Mouse (Mus musculus) natural killer cell, adult 2 months (primary cell): ENCODE measurements around the gene Abcb8.
A peak's percentile ranks its signal among the peaks of the same experiment; 100 is the strongest.
"Not testable (repeated sequence)": the region's sequence is repeated elsewhere in the genome, so short reads cannot be mapped to it uniquely, and the experiment has no call there.

Experiments used
- DNase-seq, 2 experiments: peaks; one replicate each; pipeline ENCODE4 v3.0.0; 2022; ENCODE audit warnings: low spot score in 2 of 2

Abcb8 gene

GRCm38 (mm10) chr5:24394165-24394894, 867 bp downstream of the Abcb8 start:
- peak; percentile 87 to 90 for DNase-seq

DNA sequence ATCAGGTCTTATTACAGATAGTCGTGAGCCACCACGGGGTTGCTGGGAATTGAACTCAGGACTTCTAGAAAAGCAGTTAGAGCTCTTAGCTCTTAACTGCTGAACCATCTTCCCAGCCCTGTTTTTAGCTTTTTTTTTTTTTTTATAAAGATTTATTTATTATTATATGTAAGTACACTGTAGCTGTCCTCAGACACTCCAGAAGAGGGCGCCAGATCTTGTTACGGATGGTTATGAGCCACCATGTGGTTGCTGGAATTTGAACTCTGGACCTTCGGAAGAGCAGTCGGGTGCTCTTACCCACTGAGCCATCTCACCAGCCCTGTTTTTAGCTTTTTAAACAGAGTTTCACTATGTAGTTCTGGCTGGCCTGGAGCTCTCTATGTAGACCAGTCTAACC, 2.8 kb downstream of the Abcb8 start:
- DNase-seq, result not testable (repeated sequence)

- DNase-seq, result no peak
Measured at GRCm38 (mm10) chr5:24399686-24400085, 6.2 kb downstream of the Abcb8 start.

DNA sequence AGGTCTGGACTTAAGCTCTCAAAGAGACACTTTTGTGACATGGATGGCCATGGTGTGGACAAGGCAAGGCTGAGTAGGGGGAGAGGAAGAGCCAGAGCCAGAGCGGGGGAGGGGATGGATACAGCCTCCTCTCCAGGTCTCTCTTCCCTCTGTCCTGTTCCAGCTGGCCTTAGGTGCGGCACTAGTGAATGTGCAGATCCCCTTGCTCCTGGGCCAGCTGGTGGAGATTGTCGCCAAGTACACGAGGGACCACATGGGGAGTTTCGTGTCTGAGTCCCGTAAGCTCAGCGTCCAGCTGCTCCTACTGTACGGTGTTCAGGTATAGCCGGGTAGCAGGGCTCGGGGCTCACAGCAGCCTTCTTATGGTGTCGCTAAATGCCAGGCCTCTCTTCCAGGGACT, 6.9 kb downstream of the Abcb8 start:
- DNase-seq, result no peak

DNA sequence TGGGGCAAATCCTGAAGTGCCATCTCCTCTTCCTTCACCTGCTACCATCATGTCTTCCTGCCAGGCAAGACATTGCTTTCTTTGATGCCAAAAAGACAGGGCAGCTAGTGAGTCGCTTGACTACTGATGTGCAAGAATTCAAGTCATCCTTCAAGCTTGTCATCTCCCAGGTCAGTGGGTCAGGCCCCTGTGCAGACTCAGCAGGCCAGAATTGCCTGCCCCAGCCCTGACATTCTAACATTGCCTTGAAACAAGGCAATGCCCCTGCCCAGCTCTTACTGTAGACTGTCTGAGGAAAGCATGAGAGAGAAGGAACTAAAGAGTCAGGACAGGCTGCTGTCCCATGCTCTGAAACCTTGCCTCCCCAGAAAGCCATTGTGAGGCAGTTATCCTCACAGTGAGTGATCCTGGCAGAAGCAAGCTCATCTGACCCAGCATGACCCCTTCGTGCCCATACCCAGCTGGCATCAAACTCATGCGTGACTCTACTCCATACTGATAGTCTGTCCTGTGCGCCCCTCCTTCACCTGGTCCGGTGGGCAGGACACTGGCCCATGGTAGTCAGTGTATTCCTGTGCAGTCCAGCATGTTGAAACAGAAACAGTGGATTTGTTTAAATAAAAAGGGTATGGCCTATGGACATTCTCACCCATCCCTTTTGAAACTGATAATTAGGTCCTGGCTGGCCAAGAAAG, 7.6 kb downstream of the Abcb8 start:
- DNase-seq, result no peak

GRCm38 (mm10) chr5:24401969-24402368, 8.5 kb downstream of the Abcb8 start:
- no peak for DNase-seq

- no peak for DNase-seq
Measured at GRCm38 (mm10) chr5:24404594-24405360, 11.3 kb downstream of the Abcb8 start.

DNA sequence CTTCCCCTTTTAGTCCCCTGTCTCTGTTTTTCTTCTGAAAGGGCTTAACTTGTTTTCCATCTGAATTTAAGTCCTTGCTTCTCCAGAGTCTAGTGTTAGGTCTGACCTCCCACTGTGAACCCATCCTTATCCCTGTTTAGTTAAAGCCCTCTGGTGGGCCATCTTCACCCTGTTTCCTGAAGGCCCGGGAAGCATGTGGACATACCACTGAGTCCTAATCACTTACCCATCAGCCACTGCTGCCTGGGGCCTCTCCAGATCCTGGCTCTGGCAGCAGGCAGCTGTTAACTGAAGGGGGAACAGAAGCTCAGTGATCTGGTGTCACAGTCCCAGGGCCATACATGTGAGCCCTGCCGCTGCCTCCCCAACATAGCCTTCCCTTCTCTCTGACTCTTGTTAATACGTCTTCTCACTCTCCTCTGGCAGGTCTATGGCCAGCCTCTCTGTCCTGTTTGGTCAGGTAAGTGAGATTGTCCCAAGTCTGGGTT, 12.0 kb downstream of the Abcb8 start:
- no peak for DNase-seq

- DNase-seq, result no peak
Measured at GRCm38 (mm10) chr5:24408651-24409050, 15.2 kb downstream of the Abcb8 start.

DNA sequence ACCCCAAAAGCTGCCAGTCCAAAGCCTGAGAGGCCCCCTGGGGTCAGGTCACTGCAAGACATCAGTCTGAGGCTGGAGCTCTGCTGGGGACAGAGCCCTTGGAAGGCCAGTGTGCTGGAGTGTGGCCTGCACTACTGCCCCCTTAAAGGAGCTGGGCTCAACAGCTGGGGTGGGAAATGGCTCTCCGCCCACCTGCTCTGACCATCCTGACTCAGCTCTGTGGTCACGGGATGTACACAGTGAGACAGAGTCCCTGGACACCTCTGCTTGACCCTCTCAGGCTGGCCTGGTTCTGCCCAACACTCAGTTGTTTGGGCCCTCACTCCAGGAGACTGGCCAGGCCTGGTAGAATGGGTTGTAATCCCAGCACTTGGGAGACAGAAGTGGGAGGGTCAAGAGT, 16.0 kb downstream of the Abcb8 start:
- no peak for DNase-seq

- DNase-seq, result no peak
Measured at GRCm38 (mm10) chr5:24412063-24412462, 18.6 kb downstream of the Abcb8 start.

- no peak for DNase-seq
Measured at GRCm38 (mm10) chr5:24413042-24413693, 19.7 kb downstream of the Abcb8 start, which contains the start of gene Asic3. Gene Asic3, plus strand, starts transcription at chr5:24413392.

- no peak for DNase-seq
Measured at GRCm38 (mm10) chr5:24413938-24414337, 20.5 kb downstream of the Abcb8 start.

DNA sequence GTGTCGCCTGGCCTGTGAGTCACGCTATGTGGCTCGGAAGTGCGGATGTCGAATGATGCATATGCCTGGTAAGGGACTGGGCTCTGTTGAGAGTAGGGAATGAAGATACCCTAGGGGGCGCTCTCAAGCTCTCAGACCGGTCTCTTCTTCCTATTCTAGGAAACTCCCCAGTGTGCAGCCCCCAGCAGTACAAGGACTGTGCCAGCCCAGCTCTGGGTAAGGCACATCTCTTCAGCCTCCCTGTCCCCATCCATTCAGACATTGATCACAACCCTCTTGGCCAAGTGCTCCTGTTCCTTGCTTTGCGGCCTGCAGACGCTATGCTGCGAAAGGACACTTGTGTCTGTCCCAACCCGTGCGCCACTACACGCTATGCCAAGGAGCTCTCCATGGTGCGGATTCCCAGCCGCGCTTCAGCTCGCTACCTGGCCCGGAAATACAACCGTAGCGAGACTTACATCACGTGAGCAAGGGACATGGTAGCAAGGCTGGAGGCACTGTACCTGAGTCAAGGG, 22.8 kb downstream of the Abcb8 start:
- DNase-seq, result peak; percentile 65 to 75

DNA sequence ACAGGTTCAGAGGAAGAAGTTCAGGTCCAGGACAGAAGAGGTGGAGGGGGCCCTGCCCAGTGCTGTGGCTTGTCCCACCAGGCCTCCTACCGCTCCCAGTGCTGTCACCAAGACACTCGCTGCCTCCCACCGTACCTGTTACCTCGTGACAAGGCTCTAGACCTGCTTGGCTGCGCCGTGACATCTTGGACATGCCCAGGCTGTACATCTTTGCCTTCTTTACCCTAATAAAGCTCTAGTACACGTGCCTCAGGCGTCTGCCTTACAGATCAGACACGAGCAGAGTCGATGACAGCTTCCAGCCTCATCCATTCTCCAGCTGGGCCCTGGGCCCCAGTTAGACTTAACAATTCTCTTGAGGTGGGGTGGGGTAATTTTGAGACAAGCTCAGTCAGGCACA, 24.1 kb downstream of the Abcb8 start:
- no peak for DNase-seq

DNA sequence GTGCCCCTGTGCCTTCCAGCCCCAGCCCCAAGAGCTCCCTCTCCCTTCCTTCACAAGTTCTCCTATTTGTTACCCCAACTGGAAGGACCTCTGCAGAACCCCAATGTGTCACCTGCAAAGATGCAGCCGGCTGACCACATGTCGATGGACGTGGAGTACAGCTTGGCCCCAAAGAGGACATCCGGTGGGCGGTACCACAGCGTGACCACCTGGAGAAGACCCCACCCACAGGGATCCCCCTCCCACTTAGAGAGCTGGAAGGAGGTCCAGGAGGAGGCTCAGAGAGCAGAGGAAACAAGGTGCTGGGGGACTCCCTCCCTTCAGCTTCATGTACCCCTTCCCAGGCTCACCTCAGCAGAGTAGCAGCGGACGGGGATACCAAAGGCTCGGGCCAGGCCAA, 26.9 kb downstream of the Abcb8 start:
- no peak for DNase-seq

GRCm38 (mm10) chr5:24423129-24424003, 29.9 kb downstream of the Abcb8 start, which contains the start of the genes Cdk5 and Slc4a2:
Gene Cdk5, minus strand, starts transcription at chr5:24423530.
Gene Slc4a2, plus strand, starts transcription at chr5:24423837.
- peak; percentile 96 to 97 for DNase-seq

- DNase-seq, result no peak
Measured at GRCm38 (mm10) chr5:24424004-24424781, 30.7 kb downstream of the Abcb8 start.

DNA sequence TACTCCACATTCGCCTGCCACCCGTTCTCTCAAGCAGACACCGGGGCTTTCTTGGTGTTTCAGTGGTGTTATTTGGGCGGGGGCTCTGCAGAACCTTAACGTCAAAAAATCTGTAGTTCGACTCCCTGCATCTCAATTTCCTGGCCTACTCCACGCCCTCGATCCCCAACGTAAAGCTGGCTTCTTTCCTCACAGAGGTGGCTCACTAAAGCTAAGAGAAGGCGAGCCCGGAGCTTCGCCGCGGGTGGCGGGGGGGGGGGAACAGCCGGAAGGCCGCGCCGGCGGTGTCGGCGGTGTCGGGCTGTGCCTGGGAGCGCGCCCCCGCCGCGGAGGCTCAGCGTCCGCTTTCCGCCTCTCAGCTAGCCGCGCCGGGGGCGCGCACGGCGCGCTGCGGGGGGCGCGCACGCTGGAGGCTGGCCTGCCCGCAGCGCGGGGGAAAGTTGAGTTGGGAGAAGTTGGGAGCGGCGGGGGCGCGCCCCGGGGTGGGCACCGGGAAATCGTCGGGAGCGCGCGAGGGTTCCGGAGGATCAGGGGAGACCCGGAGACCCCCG, 31.5 kb downstream of the Abcb8 start:
- peak; percentile 61 to 77 for DNase-seq
